Mouse (Mus musculus) cerebellum, adult 2 months (tissue): ENCODE measurements at regions not wholly inside any gene's neighbourhood (a gene's known extent, or its start where the extent isn't known, plus 50 kb on each side); places are given as distances from the start of the nearest gene placed in this dataset.

Experiments
- CTCF ChIP-seq: fragments of 200-500 bp; IDR thresholded peaks from 2 replicates; pipeline ENCODE4 v1.5.1; 2011; ENCODE audit warnings: low read depth, mild to moderate bottlenecking, control low read depth, low read length, moderate library complexity, borderline replicate concordance; ENCODE audit not compliant: insufficient read depth
- POLR2A ChIP-seq: fragments of 200-500 bp; IDR thresholded peaks from 2 replicates; pipeline ENCODE4 v1.6.1; 2011; ENCODE audit warnings: low read length, control low read depth, borderline replicate concordance; ENCODE audit not compliant: insufficient read depth

DNA sequence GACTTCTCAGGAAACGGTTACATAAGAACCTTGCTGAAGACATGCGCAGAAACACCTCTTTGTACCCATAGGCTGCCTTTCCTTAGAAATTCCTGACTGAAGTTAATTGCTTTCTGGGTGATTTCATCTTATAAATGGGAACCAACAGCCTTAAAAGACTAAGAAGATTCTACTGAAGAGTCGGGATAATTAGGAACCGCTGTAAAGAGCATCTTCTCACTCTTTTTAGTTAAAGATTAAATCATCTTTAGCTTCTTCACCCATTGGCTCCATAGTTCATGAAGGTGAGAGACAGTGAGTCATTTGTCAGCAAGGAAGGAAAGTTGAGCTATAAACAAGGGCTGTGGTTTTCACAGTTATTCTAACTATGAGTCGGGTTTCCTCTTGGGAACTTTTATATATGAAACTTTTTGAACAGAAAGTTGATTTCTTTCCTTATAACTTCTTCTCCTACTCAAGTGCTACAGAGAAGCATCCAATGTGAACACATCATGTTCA, 93.1 kb downstream of the Car2 start:
- no peak for TF ChIP-seq POLR2A
- TF ChIP-seq CTCF: no peak
